Mouse (Mus musculus): ENCODE data around the gene Ints2.
A peak's percentile ranks its signal among the peaks of the same experiment; 100 is the strongest.

Gene Ints2

DNA sequence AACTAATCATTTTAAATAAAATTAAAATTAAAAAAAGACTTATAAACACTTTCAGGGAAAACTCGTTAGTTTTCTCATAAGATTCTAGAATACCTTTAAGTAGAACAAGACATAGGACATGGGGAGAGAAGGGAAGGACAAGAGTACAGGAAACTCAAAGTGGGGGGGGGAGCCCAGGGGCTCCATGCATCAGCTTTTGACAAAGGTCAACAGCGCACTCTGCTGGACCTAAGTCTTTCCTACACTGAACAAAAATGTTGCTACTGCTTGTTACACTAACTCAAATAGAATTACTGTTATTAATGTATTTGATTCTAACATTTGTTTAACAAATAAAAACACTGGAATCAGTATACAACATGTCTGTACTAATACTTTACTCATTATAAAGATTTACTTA lies 83.2 kb downstream of the Ints2 start:
- DNase-seq (ENCODE audit: low spot score), result peak; percentile 54

DNA sequence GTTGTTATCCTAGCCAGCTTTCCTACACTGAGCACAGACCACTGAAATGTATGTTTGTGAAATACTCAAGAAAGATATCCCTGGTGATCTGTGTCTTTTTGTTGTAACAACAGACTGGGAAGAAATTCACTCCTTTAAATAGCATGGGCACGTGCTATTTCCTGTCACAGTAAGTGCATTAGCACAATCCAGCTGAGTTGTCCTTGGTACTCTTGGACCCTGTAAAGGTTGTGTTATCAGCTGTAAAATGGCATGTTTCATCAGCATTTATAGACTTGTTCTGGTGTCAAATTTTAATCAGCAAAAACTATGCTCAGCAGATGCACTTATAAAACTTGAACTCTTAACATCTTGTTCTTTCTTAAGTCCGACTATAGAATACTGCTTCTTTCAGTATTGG lies 86.6 kb downstream of the Ints2 start:
- DNase-seq (ENCODE audit: low spot score), result no peak

Measured in ovary, postnatal 14 days (tissue).